Mouse (Mus musculus): ENCODE measurements at regions not wholly inside any gene's neighbourhood (a gene's known extent, or its start where the extent isn't known, plus 50 kb on each side); places are given as distances from the start of the nearest gene placed in this dataset.

GRCm38 (mm10) chr12:109272101-109272500 is 180.5 kb upstream of the Dlk1 start:
- DNase-seq (ENCODE audit: extremely low spot score in 1 of 2, low spot score in 1 of 2), result no peak

- DNase-seq (ENCODE audit: extremely low spot score in 1 of 2, low spot score in 1 of 2), result no peak
These were observed 137.8 kb upstream of the Dlk1 start for GRCm38 (mm10) chr12:109314850-109315249.

- DNase-seq (ENCODE audit: extremely low spot score in 1 of 2, low spot score in 1 of 2), result no peak
These were observed 126.6 kb upstream of the Dlk1 start for GRCm38 (mm10) chr12:109325986-109326385.

GRCm38 (mm10) chr12:109371327-109371726 is 81.3 kb upstream of the Dlk1 start:
- DNase-seq (ENCODE audit: extremely low spot score in 1 of 2, low spot score in 1 of 2), result no peak

- DNase-seq (ENCODE audit: extremely low spot score in 1 of 2, low spot score in 1 of 2), result no peak
These were observed 66.8 kb upstream of the Dlk1 start for GRCm38 (mm10) chr12:109385794-109386193.

- DNase-seq (ENCODE audit: extremely low spot score in 1 of 2, low spot score in 1 of 2), result no peak
These were observed 63.8 kb upstream of the Dlk1 start for GRCm38 (mm10) chr12:109388791-109389190.

GRCm38 (mm10) chr12:109390388-109390920 is 62.2 kb upstream of the Dlk1 start:
- DNase-seq (ENCODE audit: extremely low spot score in 1 of 2, low spot score in 1 of 2), result no peak

- DNase-seq (ENCODE audit: extremely low spot score in 1 of 2, low spot score in 1 of 2), result no peak
These were observed 61.6 kb upstream of the Dlk1 start for GRCm38 (mm10) chr12:109390978-109391377.

GRCm38 (mm10) chr12:109393326-109393725 is 59.3 kb upstream of the Dlk1 start:
- DNase-seq (ENCODE audit: extremely low spot score in 1 of 2, low spot score in 1 of 2), result no peak

- DNase-seq (ENCODE audit: extremely low spot score in 1 of 2, low spot score in 1 of 2), result peak; percentile 63 to 71
These were observed 58.8 kb upstream of the Dlk1 start for GRCm38 (mm10) chr12:109393795-109394194.

GRCm38 (mm10) chr12:109394396-109394795 is 58.2 kb upstream of the Dlk1 start:
- DNase-seq (ENCODE audit: extremely low spot score in 1 of 2, low spot score in 1 of 2), result no peak

- DNase-seq (ENCODE audit: extremely low spot score in 1 of 2, low spot score in 1 of 2), result no peak
These were observed 56.0 kb upstream of the Dlk1 start for GRCm38 (mm10) chr12:109396614-109397013.

- no peak for DNase-seq (ENCODE audit: extremely low spot score in 1 of 2, low spot score in 1 of 2)
These were observed 55.2 kb upstream of the Dlk1 start for GRCm38 (mm10) chr12:109397175-109398058.

- DNase-seq (ENCODE audit: extremely low spot score in 1 of 2, low spot score in 1 of 2), result no peak
These were observed 54.1 kb upstream of the Dlk1 start for GRCm38 (mm10) chr12:109398473-109398872.

- no peak for DNase-seq (ENCODE audit: extremely low spot score in 1 of 2, low spot score in 1 of 2)
These were observed 53.7 kb upstream of the Dlk1 start for GRCm38 (mm10) chr12:109398951-109399350.

- peak; percentile 40 to 66 for DNase-seq (ENCODE audit: extremely low spot score in 1 of 2, low spot score in 1 of 2)
These were observed 53.0 kb upstream of the Dlk1 start for GRCm38 (mm10) chr12:109399591-109399990.

GRCm38 (mm10) chr12:109400041-109400440 is 52.6 kb upstream of the Dlk1 start:
- no peak for DNase-seq (ENCODE audit: extremely low spot score in 1 of 2, low spot score in 1 of 2)

GRCm38 (mm10) chr12:109400936-109401586 is 51.6 kb upstream of the Dlk1 start:
- peak in 1 of 2 experiments; percentile 47 for DNase-seq (ENCODE audit: extremely low spot score in 1 of 2, low spot score in 1 of 2)

GRCm38 (mm10) chr12:109401696-109402095 is 50.9 kb upstream of the Dlk1 start:
- DNase-seq (ENCODE audit: extremely low spot score in 1 of 2, low spot score in 1 of 2), result no peak

- no peak for DNase-seq (ENCODE audit: extremely low spot score in 1 of 2, low spot score in 1 of 2)
These were observed 50.4 kb upstream of the Dlk1 start for GRCm38 (mm10) chr12:109402226-109402625.

Data from layer of hippocampus, postnatal 25 days (tissue).